Mouse (Mus musculus): Measurements from ENCODE around the gene Frmd4a. TPM values are rescaled to one million over a fixed set of nuclear protein-coding genes. Genes with fewer than 3 reads are reported as not detected.

The Frmd4a gene
- polyA plus RNA-seq, 1 experiment from 2014 or later: 16.7 TPM

- Histone ChIP-seq H3K27me3 (replicated peaks) (no peaks in the 10 kb centered on the region), H3K4me3 (no peak overlapping the region), H3K9me3 (replicated peaks) (no peaks in the 10 kb centered on the region), H3K36me3 (no peaks in the 10 kb centered on the region), H3K9ac (no peak overlapping the region), H3K4me2 (no peak overlapping the region), H3K4me1 (no peaks in the 10 kb centered on the region), H3K27ac (no peak overlapping the region)
- no peak for ATAC-seq
- 47% methylated on average over 6 of the region's 6 CpGs for WGBS (ENCODE audit: insufficient replicate concordance)
These were observed 369.0 kb downstream of the Frmd4a start for GRCm38 (mm10) chr2:4386468-4386867.

- Histone ChIP-seq H3K4me3 (peak overlapping the region; percentile 3; the same call in 1 of the 2 replicates), H3K36me3 (no peaks in the 10 kb centered on the region), H3K27ac (no peak overlapping the region), H3K27me3 (replicated peaks) (no peaks in the 10 kb centered on the region), H3K4me2 (peak overlapping the region; percentile 28), H3K4me1 (no peaks in the 10 kb centered on the region), H3K9ac (no peak overlapping the region), H3K9me3 (replicated peaks) (no peaks in the 10 kb centered on the region)
- no peak for ATAC-seq
- WGBS (ENCODE audit: insufficient replicate concordance): 20% methylated on average over 6 of the region's 6 CpGs
These were observed 371.8 kb downstream of the Frmd4a start for GRCm38 (mm10) chr2:4389330-4389729.

GRCm38 (mm10) chr2:4391091-4391490 lies 373.6 kb downstream of the Frmd4a start:
- Histone ChIP-seq H3K9me3 (replicated peaks) (no peaks in the 10 kb centered on the region), H3K4me2 (no peak overlapping the region), H3K9ac (no peak overlapping the region), H3K36me3 (no peaks in the 10 kb centered on the region), H3K27me3 (replicated peaks) (no peaks in the 10 kb centered on the region), H3K4me3 (no peak overlapping the region), H3K4me1 (no peaks in the 10 kb centered on the region), H3K27ac (no peak overlapping the region)
- WGBS (ENCODE audit: insufficient replicate concordance): 31% methylated on average over 4 of the region's 4 CpGs
- no peak for ATAC-seq

- H3K27ac ChIP-seq: no peak overlapping the region
- no peaks in the 10 kb centered on the region for H3K9me3 ChIP-seq (replicated peaks)
- H3K4me2 ChIP-seq: no peak overlapping the region
- no peaks in the 10 kb centered on the region for H3K27me3 ChIP-seq (replicated peaks)
- no peaks in the 10 kb centered on the region for H3K4me1 ChIP-seq
- no peaks in the 10 kb centered on the region for H3K36me3 ChIP-seq
- no peak overlapping the region for H3K9ac ChIP-seq
- 16% methylated on average over 7 of the region's 7 CpGs for whole genome bisulfite sequencing (ENCODE audit: insufficient replicate concordance)
- ATAC-seq: no peak
- no peak overlapping the region for H3K4me3 ChIP-seq
These were observed 374.2 kb downstream of the Frmd4a start for GRCm38 (mm10) chr2:4391678-4392085.

GRCm38 (mm10) chr2:4393046-4393445 lies 375.5 kb downstream of the Frmd4a start:
- no peak overlapping the region for H3K27ac ChIP-seq
- no peaks in the 10 kb centered on the region for H3K27me3 ChIP-seq (replicated peaks)
- no peak overlapping the region for H3K4me3 ChIP-seq
- no peak overlapping the region for H3K4me2 ChIP-seq
- 68% methylated on average over 4 of the region's 4 CpGs for WGBS (ENCODE audit: insufficient replicate concordance)
- no peaks in the 10 kb centered on the region for H3K9me3 ChIP-seq (replicated peaks)
- no peaks in the 10 kb centered on the region for H3K4me1 ChIP-seq
- H3K36me3 ChIP-seq: no peaks in the 10 kb centered on the region
- H3K9ac ChIP-seq: no peak overlapping the region
- no peak for ATAC-seq

- no peak overlapping the region for H3K4me3 ChIP-seq
- H3K9ac ChIP-seq: no peak overlapping the region
- no peaks in the 10 kb centered on the region for H3K36me3 ChIP-seq
- peaks cover 5% of the 10 kb centered on the region for H3K27me3 ChIP-seq (replicated peaks)
- no peak overlapping the region for H3K27ac ChIP-seq
- no peak for ATAC-seq
- H3K4me2 ChIP-seq: no peak overlapping the region
- H3K4me1 ChIP-seq: no peaks in the 10 kb centered on the region
- no peaks in the 10 kb centered on the region for H3K9me3 ChIP-seq (replicated peaks)
- 25% methylated on average over 7 of the region's 7 CpGs for WGBS (ENCODE audit: insufficient replicate concordance)
These were observed 377.1 kb downstream of the Frmd4a start for GRCm38 (mm10) chr2:4394641-4395040.

- Histone ChIP-seq H3K9ac (no peak overlapping the region), H3K36me3 (no peaks in the 10 kb centered on the region), H3K4me2 (no peak overlapping the region), H3K9me3 (replicated peaks) (no peaks in the 10 kb centered on the region), H3K27ac (no peak overlapping the region), H3K4me1 (no peaks in the 10 kb centered on the region), H3K27me3 (replicated peaks) (peaks cover 54% of the 10 kb centered on the region), H3K4me3 (no peak overlapping the region)
- 45% methylated on average over 1 of the region's 1 CpGs for WGBS (ENCODE audit: insufficient replicate concordance)
- no peak for ATAC-seq
These were observed 382.2 kb downstream of the Frmd4a start for GRCm38 (mm10) chr2:4399721-4400120.

- H3K9me3 ChIP-seq (replicated peaks): no peaks in the 10 kb centered on the region
- 3% methylated on average over 63 of the region's 74 CpGs for WGBS (ENCODE audit: insufficient replicate concordance)
- H3K27ac ChIP-seq: peak overlapping the region; percentile 45; the same call in 1 of the 2 replicates
- peak overlapping the region; percentile 35; the same call in 1 of the 2 replicates for H3K9ac ChIP-seq
- H3K27me3 ChIP-seq (replicated peaks): peaks cover 59% of the 10 kb centered on the region
- no peak for ATAC-seq
- H3K4me1 ChIP-seq: no peaks in the 10 kb centered on the region
- peak overlapping the region; percentile 67 for H3K4me2 ChIP-seq
- H3K4me3 ChIP-seq: peak overlapping the region; percentile 56
- no peaks in the 10 kb centered on the region for H3K36me3 ChIP-seq
These were observed 383.5 kb downstream of the Frmd4a start for GRCm38 (mm10) chr2:4400771-4401596.

GRCm38 (mm10) chr2:4401597-4402581 lies 384.4 kb downstream of the Frmd4a start:
- no peaks in the 10 kb centered on the region for H3K36me3 ChIP-seq
- H3K9me3 ChIP-seq (replicated peaks): no peaks in the 10 kb centered on the region
- peak overlapping the region; percentile 56 for H3K4me3 ChIP-seq
- H3K27me3 ChIP-seq (replicated peaks): peaks cover 59% of the 10 kb centered on the region
- no peaks in the 10 kb centered on the region for H3K4me1 ChIP-seq
- peak overlapping the region; percentile 67 for H3K4me2 ChIP-seq
- H3K9ac ChIP-seq: no peak overlapping the region
- 3% methylated on average over 28 of the region's 28 CpGs for WGBS (ENCODE audit: insufficient replicate concordance)
- no peak for ATAC-seq
- H3K27ac ChIP-seq: peak overlapping the region; percentile 45; the same call in 1 of the 2 replicates

GRCm38 (mm10) chr2:4406977-4407376 lies 389.5 kb downstream of the Frmd4a start:
- no peaks in the 10 kb centered on the region for H3K9me3 ChIP-seq (replicated peaks)
- no peaks in the 10 kb centered on the region for H3K4me1 ChIP-seq
- H3K27me3 ChIP-seq (replicated peaks): peaks cover 40% of the 10 kb centered on the region
- no peak overlapping the region for H3K4me2 ChIP-seq
- H3K9ac ChIP-seq: no peak overlapping the region
- H3K4me3 ChIP-seq: no peak overlapping the region
- H3K36me3 ChIP-seq: no peaks in the 10 kb centered on the region
- H3K27ac ChIP-seq: no peak overlapping the region
- 62% methylated on average over 5 of the region's 5 CpGs for WGBS (ENCODE audit: insufficient replicate concordance)
- ATAC-seq: no peak

- no peak overlapping the region for H3K27ac ChIP-seq
- H3K36me3 ChIP-seq: no peaks in the 10 kb centered on the region
- H3K4me3 ChIP-seq: no peak overlapping the region
- 32% methylated on average over 8 of the region's 8 CpGs for WGBS (ENCODE audit: insufficient replicate concordance)
- ATAC-seq: no peak
- peaks cover 13% of the 10 kb centered on the region; the same call in 1 of the 2 replicates for H3K27me3 ChIP-seq (replicated peaks)
- no peaks in the 10 kb centered on the region for H3K4me1 ChIP-seq
- H3K9me3 ChIP-seq (replicated peaks): no peaks in the 10 kb centered on the region
- no peak overlapping the region for H3K9ac ChIP-seq
- H3K4me2 ChIP-seq: no peak overlapping the region
These were observed 392.4 kb downstream of the Frmd4a start for GRCm38 (mm10) chr2:4409810-4410433.

Data from liver, embryonic 12.5 days (tissue).